Mouse (Mus musculus): ENCODE measurements around the gene Usp30.

Usp30 gene

GRCm38 (mm10) chr5:114126499-114127244 lies 61.4 kb downstream of the Usp30 start:
- no peak for DNase-seq (ENCODE audit: extremely low spot score, low read depth, low spot score)

GRCm38 (mm10) chr5:114127374-114128349 lies 62.4 kb downstream of the Usp30 start, which contains the start of gene Alkbh2:
Gene Alkbh2 (minus strand): TSS chr5:114128218.
- peak; percentile 60 for DNase-seq (ENCODE audit: extremely low spot score, low read depth, low spot score)

- no peak for DNase-seq (ENCODE audit: extremely low spot score, low read depth, low spot score)
Observed at GRCm38 (mm10) chr5:114129550-114130210, 64.4 kb downstream of the Usp30 start.

GRCm38 (mm10) chr5:114130211-114130605 lies 64.9 kb downstream of the Usp30 start, which contains the start of gene Ung:
Gene Ung (plus strand): TSS chr5:114130386.
- DNase-seq (ENCODE audit: extremely low spot score, low read depth, low spot score) = no peak

GRCm38 (mm10) chr5:114130698-114131520 lies 65.6 kb downstream of the Usp30 start:
- no peak for DNase-seq (ENCODE audit: extremely low spot score, low read depth, low spot score)

GRCm38 (mm10) chr5:114131521-114131840 lies 66.2 kb downstream of the Usp30 start:
- no peak for DNase-seq (ENCODE audit: extremely low spot score, low read depth, low spot score)

- DNase-seq (ENCODE audit: extremely low spot score, low read depth, low spot score) = no peak
Observed at GRCm38 (mm10) chr5:114132841-114133240, 67.6 kb downstream of the Usp30 start.

- DNase-seq (ENCODE audit: extremely low spot score, low read depth, low spot score) = no peak
Observed at GRCm38 (mm10) chr5:114134091-114134534, 68.9 kb downstream of the Usp30 start.

GRCm38 (mm10) chr5:114135516-114135915 lies 70.3 kb downstream of the Usp30 start:
- DNase-seq (ENCODE audit: extremely low spot score, low read depth, low spot score) = no peak

- no peak for DNase-seq (ENCODE audit: extremely low spot score, low read depth, low spot score)
Observed at GRCm38 (mm10) chr5:114137481-114138276, 72.4 kb downstream of the Usp30 start.

GRCm38 (mm10) chr5:114138277-114139164 lies 73.3 kb downstream of the Usp30 start:
- no peak for DNase-seq (ENCODE audit: extremely low spot score, low read depth, low spot score)

GRCm38 (mm10) chr5:114139175-114139574 lies 73.9 kb downstream of the Usp30 start:
- DNase-seq (ENCODE audit: extremely low spot score, low read depth, low spot score) = no peak

- no peak for DNase-seq (ENCODE audit: extremely low spot score, low read depth, low spot score)
Observed at GRCm38 (mm10) chr5:114146028-114146888, 81.0 kb downstream of the Usp30 start, which contains the start of gene Acacb. Gene Acacb (plus strand): TSS chr5:114146535.

GRCm38 (mm10) chr5:114147043-114147972 lies 82.0 kb downstream of the Usp30 start:
- DNase-seq (ENCODE audit: extremely low spot score, low read depth, low spot score) = no peak

GRCm38 (mm10) chr5:114152359-114153092 lies 87.3 kb downstream of the Usp30 start:
- DNase-seq (ENCODE audit: extremely low spot score, low read depth, low spot score) = no peak

- DNase-seq (ENCODE audit: extremely low spot score, low read depth, low spot score) = no peak
Observed at GRCm38 (mm10) chr5:114153490-114153889, 88.2 kb downstream of the Usp30 start.

Measured in hindlimb bud, embryonic 11.5 days (tissue).